Mouse (Mus musculus): ENCODE data around the gene Zc3h15. TPM values are rescaled to one million over a fixed set of nuclear protein-coding genes. Genes with fewer than 3 reads are reported as not detected.

Gene Zc3h15
- polyA plus RNA-seq, 1 experiment from 2014 or later, result 178 TPM

- Histone ChIP-seq H3K27me3 (ENCODE audit: control insufficient read depth, insufficient read depth, low read length) (no peaks in the 10 kb centered on the region), H3K4me1 (replicated peaks; ENCODE audit: control insufficient read depth, insufficient read depth, low read length) (no peaks in the 10 kb centered on the region), H3K4me3 (ENCODE audit: low read depth, low read length) (no peak overlapping the region), H3K27ac (ENCODE audit: low read depth, low read length) (no peak overlapping the region), H3K36me3 (ENCODE audit: control insufficient read depth, insufficient read depth, low read length) (no peaks in the 10 kb centered on the region), H3K4me2 (ENCODE audit: low read depth, low read length, severe bottlenecking) (no peak overlapping the region), H3K9ac (ENCODE audit: low read length) (no peak overlapping the region), H3K9me3 (ENCODE audit: control insufficient read depth, low read length) (no peaks in the 10 kb centered on the region)
- WGBS, result 94% methylated on average over 5 of the region's 5 CpGs
- ATAC-seq (replicated peaks; ENCODE audit: low FRiP score), result no peak
- no peak for DNase-seq (ENCODE audit: low spot score)
Measured at GRCm38 (mm10) chr2:83713946-83714345, 69.7 kb downstream of the Zc3h15 start.

Other genes starting within 250 kb of the Zc3h15 start
- gene Itgav, start 80.0 kb downstream of the Zc3h15 start, polyA plus RNA-seq (2014; fragmentation: Nextera tagmentation; extraction: Ambion mirVana), result 43.8 and 48.3 TPM in 2 replicates
- gene Fam171b, start 168.2 kb downstream of the Zc3h15 start, polyA plus RNA-seq (2014; fragmentation: Nextera tagmentation; extraction: Ambion mirVana), result 56.6 and 58.9 TPM in 2 replicates

All from forebrain, embryonic 11.5 days (tissue).